Mouse (Mus musculus): Measurements from ENCODE around the gene Dnaaf3. TPM values are rescaled to one million over a fixed set of nuclear protein-coding genes. Genes with fewer than 3 reads are reported as not detected.
"Not testable (repeated sequence)": the region's sequence is repeated elsewhere in the genome, so short reads cannot be mapped to it uniquely, and the experiment has no call there.

The Dnaaf3 gene
- polyA plus RNA-seq (2012; ENCODE audit: insufficient read depth, insufficient read length, low replicate concordance, missing spikeins): not detected in 2 replicates

- H3K4me3 ChIP-seq (ENCODE audit: insufficient read depth, low read depth, low read length): no peak within 1 kb of the TSS
- H3K27ac ChIP-seq (ENCODE audit: insufficient read depth, low read depth, low read length): no peak within 1 kb of the TSS
- TF ChIP-seq POLR2A (IDR thresholded peaks at IDR 0.05; ENCODE audit: insufficient read depth, low read depth, low read length): no peak
- TF ChIP-seq CTCF (IDR thresholded peaks at IDR 0.05; ENCODE audit: insufficient read depth, low read depth, low read length): no peak
- 4% methylated on average over 28 of the region's 28 CpGs for WGBS
- 0 out of 2 replicates have a peak, but pooled peaks cover 3% of the 10 kb centered on the region for H3K4me1 ChIP-seq (ENCODE audit: control insufficient read depth, insufficient read depth, low read length)
These were observed at the start of gene Dnaaf3 for GRCm38 (mm10) chr7:4532005-4532729. Gene Dnaaf3, minus strand, starts transcription at chr7:4532453.

GRCm38 (mm10) chr7:4581481-4581880, 49.2 kb upstream of the Dnaaf3 start:
- not testable (repeated sequence) for H3K4me3 ChIP-seq (ENCODE audit: insufficient read depth, low read depth, low read length); H3K27ac ChIP-seq (ENCODE audit: insufficient read depth, low read depth, low read length); H3K4me1 ChIP-seq (ENCODE audit: control insufficient read depth, insufficient read depth, low read length)
- 82% methylated on average over 3 of the region's 3 CpGs for WGBS

DNA sequence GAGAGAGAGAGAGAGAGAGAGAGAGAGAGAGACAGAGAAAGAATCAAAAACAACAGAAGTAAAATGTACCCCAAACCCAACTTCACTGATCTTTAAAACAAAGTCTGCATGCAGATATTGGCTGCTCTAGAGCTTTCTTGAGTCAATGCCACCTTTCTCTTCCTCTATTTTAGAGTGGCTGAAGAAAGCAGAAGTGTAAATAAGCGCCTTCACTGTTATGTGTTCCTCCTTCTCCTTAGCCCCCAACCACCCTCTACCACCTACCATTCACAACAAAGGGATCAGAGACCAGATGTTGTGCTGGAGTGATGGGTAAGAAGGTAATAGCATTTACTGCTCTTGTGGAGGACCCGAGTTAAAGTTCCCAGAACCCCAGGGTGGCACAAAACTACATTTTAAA, 40.1 kb upstream of the Dnaaf3 start:
- H3K4me3 ChIP-seq (ENCODE audit: insufficient read depth, low read depth, low read length); H3K27ac ChIP-seq (ENCODE audit: insufficient read depth, low read depth, low read length); H3K4me1 ChIP-seq (ENCODE audit: control insufficient read depth, insufficient read depth, low read length): not testable (repeated sequence)
- 83% methylated on average over 2 of the region's 2 CpGs for WGBS

DNA sequence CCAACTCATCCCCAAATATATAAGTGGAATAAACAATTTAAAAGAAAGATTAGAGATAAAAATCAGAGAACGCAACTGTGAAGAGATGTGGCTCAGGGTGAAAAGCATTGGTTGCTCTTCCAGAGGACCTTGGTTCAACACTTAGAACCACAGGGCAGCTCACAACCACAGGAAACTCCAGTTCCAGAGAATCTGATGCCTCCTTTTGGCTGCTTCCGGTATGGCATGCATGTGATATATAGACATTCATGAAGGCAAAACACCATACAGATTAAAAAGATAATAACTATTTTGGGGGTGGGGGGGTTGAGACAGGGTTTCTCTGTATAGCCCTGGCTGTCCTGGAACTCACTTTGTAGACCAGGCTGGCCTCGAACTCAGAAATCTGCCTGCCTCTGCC, 30.4 kb upstream of the Dnaaf3 start:
- no peak overlapping the region for H3K27ac ChIP-seq (ENCODE audit: insufficient read depth, low read depth, low read length)
- TF ChIP-seq POLR2A (IDR thresholded peaks at IDR 0.05; ENCODE audit: insufficient read depth, low read depth, low read length): no peak
- no peaks in the 10 kb centered on the region for H3K4me1 ChIP-seq (ENCODE audit: control insufficient read depth, insufficient read depth, low read length)
- 92% methylated on average over 3 of the region's 3 CpGs for WGBS
- no peak overlapping the region for H3K4me3 ChIP-seq (ENCODE audit: insufficient read depth, low read depth, low read length)

DNA sequence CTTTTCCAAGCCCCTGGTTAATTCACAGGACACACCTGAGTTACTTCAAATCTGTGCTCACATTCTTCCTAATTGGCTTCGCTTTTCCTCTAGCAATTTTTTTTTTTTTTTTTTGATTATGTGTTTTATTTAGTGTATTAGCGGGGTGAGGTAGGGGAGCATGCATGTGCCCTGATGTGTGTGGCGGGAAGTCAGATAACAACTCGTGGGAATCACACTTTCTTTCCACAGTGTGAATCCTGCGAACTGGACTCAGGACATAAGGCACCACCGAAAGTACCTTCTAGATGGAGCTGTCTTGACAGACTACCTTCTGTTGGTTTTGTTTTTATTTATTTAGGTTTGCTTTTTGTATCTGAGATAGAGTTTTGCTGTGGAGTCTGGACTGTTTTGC, 24.9 kb upstream of the Dnaaf3 start:
- WGBS: 57% methylated on average over 6 of the region's 6 CpGs
- H3K27ac ChIP-seq (ENCODE audit: insufficient read depth, low read depth, low read length): no peak overlapping the region
- peaks cover 2% of the 10 kb centered on the region; the same call in 1 of the 2 replicates for H3K4me1 ChIP-seq (ENCODE audit: control insufficient read depth, insufficient read depth, low read length)
- TF ChIP-seq CTCF (IDR thresholded peaks at IDR 0.05; ENCODE audit: insufficient read depth, low read depth, low read length) (no peak), POLR2A (IDR thresholded peaks at IDR 0.05; ENCODE audit: insufficient read depth, low read depth, low read length) (no peak)
- H3K4me3 ChIP-seq (ENCODE audit: insufficient read depth, low read depth, low read length): no peak overlapping the region

DNA sequence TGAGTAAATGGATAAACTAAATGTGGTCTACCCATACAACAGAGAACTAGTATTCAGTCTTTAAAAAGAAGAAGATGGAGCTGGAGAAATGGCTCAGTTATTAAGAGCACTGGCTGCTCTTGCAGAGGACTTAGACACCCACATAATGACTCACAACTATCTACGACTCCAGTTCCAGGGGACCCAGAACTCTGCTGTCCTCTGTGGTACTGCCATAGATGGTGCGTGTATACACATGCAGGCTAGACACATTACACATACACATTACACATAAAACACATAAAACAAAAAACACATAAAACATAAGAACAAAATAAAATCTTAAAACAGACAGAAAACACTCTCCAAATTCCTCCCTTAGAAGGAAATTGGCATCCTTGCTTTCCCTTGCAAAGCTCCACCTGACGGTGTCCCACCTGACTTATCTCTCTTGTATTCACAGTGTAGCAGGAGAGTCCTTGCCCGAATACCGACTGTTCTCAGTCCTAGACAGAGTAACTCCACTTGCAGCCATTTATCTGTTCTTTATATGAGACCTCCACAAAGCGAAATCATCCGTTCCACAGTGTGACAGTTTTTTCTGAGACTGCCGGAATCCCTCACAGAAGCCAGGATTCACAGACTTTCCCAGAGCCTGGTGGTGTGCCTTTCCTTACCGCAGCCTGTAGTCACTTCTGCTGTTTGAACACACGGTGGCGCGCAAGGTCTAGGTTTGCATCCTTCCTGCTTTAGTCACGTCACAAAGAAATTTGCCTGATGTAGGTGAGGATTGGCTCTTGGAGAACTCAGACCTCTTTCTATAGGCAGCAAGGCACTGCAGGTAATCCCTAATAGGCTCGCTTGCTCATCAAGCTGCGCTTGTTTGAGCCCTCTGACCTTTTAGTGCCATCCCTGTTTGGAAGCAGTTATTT, 24.3 kb upstream of the Dnaaf3 start:
- peaks cover 2% of the 10 kb centered on the region; the same call in 1 of the 2 replicates for H3K4me1 ChIP-seq (ENCODE audit: control insufficient read depth, insufficient read depth, low read length)
- H3K27ac ChIP-seq (ENCODE audit: insufficient read depth, low read depth, low read length): peak overlapping the region; percentile 65; the same call in 1 of the 2 replicates
- TF ChIP-seq POLR2A (IDR thresholded peaks at IDR 0.05; ENCODE audit: insufficient read depth, low read depth, low read length) (no peak), CTCF (IDR thresholded peaks at IDR 0.05; ENCODE audit: insufficient read depth, low read depth, low read length) (peak; percentile 86)
- 13% methylated on average over 15 of the region's 15 CpGs for WGBS
- H3K4me3 ChIP-seq (ENCODE audit: insufficient read depth, low read depth, low read length): no peak overlapping the region

- peak within 1 kb of the TSS; percentile 85 for H3K27ac ChIP-seq (ENCODE audit: insufficient read depth, low read depth, low read length)
- H3K4me3 ChIP-seq (ENCODE audit: insufficient read depth, low read depth, low read length): peak within 1 kb of the TSS; percentile 58
- 5% methylated on average over 33 of the region's 33 CpGs for WGBS
- H3K4me1 ChIP-seq (ENCODE audit: control insufficient read depth, insufficient read depth, low read length): peaks cover 10% of the 10 kb centered on the region
- TF ChIP-seq POLR2A (IDR thresholded peaks at IDR 0.05; ENCODE audit: insufficient read depth, low read depth, low read length): peak; percentile 35; the same call in 1 of the 2 replicates
- no peak for TF ChIP-seq CTCF (IDR thresholded peaks at IDR 0.05; ENCODE audit: insufficient read depth, low read depth, low read length)
These were observed 15.0 kb upstream of the Dnaaf3 start, which contains the start of gene Syt5 for GRCm38 (mm10) chr7:4547221-4547641. Gene Syt5, minus strand, starts transcription at chr7:4547541.

DNA sequence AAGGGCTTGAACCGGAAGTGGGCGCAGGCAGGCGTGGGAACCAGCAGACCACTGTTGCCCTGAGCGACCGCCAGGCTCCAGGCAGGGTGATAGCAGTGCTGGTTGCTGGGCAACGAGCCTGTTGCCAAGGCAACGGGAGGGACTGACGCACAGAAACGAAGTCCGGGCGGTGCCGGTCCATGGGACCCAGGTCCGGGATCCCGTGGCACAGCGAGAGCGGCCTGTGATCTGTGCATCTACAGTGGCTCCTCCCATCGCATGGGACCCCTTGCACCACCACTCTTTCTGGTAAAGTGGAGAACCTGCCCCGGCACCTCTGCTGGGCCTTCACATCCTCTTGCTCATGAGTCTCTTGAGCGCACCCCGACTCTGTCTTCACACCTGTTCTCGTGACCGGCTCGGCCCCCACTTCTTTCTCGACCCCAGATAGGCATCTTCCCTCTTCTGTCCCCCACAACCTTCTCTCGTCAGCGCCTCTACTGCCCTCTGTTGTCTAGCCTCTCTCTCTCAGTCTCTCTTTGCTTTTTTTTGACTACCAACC, 14.4 kb upstream of the Dnaaf3 start:
- peak overlapping the region; percentile 58 for H3K4me3 ChIP-seq (ENCODE audit: insufficient read depth, low read depth, low read length)
- 1% methylated on average over 26 of the region's 26 CpGs for WGBS
- peak overlapping the region; percentile 85 for H3K27ac ChIP-seq (ENCODE audit: insufficient read depth, low read depth, low read length)
- TF ChIP-seq POLR2A (IDR thresholded peaks at IDR 0.05; ENCODE audit: insufficient read depth, low read depth, low read length) (no peak; the same call in 1 of the 2 replicates), CTCF (IDR thresholded peaks at IDR 0.05; ENCODE audit: insufficient read depth, low read depth, low read length) (no peak)
- H3K4me1 ChIP-seq (ENCODE audit: control insufficient read depth, insufficient read depth, low read length): peaks cover 10% of the 10 kb centered on the region

- H3K4me1 ChIP-seq (ENCODE audit: control insufficient read depth, insufficient read depth, low read length): peaks cover 10% of the 10 kb centered on the region
- TF ChIP-seq CTCF (IDR thresholded peaks at IDR 0.05; ENCODE audit: insufficient read depth, low read depth, low read length): no peak
- TF ChIP-seq POLR2A (IDR thresholded peaks at IDR 0.05; ENCODE audit: insufficient read depth, low read depth, low read length): no peak
- WGBS: 51% methylated on average over 15 of the region's 15 CpGs
- peak overlapping the region; percentile 85 for H3K27ac ChIP-seq (ENCODE audit: insufficient read depth, low read depth, low read length)
- H3K4me3 ChIP-seq (ENCODE audit: insufficient read depth, low read depth, low read length): peak overlapping the region; percentile 58
These were observed 13.8 kb upstream of the Dnaaf3 start for GRCm38 (mm10) chr7:4546050-4546449.

Measured in olfactory bulb, adult 2 months (tissue).